33 mouse cellular contexts compared by ENCODE assay signal in genomic region chr1:72574608-72575007, GRCm38 (mm10). TPM values are rescaled to one million over a fixed set of nuclear protein-coding genes. Genes with fewer than 3 reads are reported as not detected.
"Had no signal": no experiment of that assay in that cellular context is flagged by ENCODE, and none has a peak within 500 bp of the region (broad histone marks: within the 10 kb centered on the region; RNA-seq: fewer than 3 reads in every experiment).

No protein-coding gene starts in this region.

- H3K27ac ChIP-seq: limb, embryonic 10.5 days; limb, embryonic 12.5 days; limb, embryonic 13.5 days; limb, embryonic 15.5 days; liver, embryonic 12.5 days; liver, embryonic 13.5 days; liver, embryonic 14.5 days; liver, embryonic 15.5 days; lung, embryonic 15.5 days; macrophage; midbrain, embryonic 10.5 days; midbrain, embryonic 12.5 days; midbrain, embryonic 13.5 days; midbrain, embryonic 15.5 days; neural tube, embryonic 12.5 days had no signal

- H3K4me1 ChIP-seq: liver, embryonic 12.5 days; liver, embryonic 13.5 days; liver, embryonic 15.5 days; lung, embryonic 15.5 days had no signal

- DNase-seq: left cerebral cortex, postnatal 4 days; liver; liver, embryonic 13.5 days; liver, postnatal 0 days; lung, adult 18-20 months; lung, adult 2 months; lung, postnatal 10 days; lung, postnatal 14 days; lung, postnatal 4 days had no signal

- H3K4me3 ChIP-seq: limb, embryonic 10.5 days; limb, embryonic 12.5 days; limb, embryonic 13.5 days; limb, embryonic 15.5 days; liver, embryonic 12.5 days; liver, embryonic 13.5 days; liver, embryonic 15.5 days; lung, embryonic 15.5 days; megakaryocyte, embryonic 14.5 days; midbrain, embryonic 10.5 days; midbrain, embryonic 12.5 days; midbrain, embryonic 13.5 days; midbrain, embryonic 15.5 days; myocyte; neural tube, embryonic 12.5 days had no signal

- H3K9ac ChIP-seq: limb, embryonic 12.5 days; limb, embryonic 13.5 days; limb, embryonic 15.5 days; liver, embryonic 12.5 days; liver, embryonic 13.5 days; liver, embryonic 14.5 days; liver, embryonic 15.5 days; liver, postnatal 0 days; lung, embryonic 14.5 days; lung, embryonic 15.5 days; midbrain, embryonic 12.5 days; midbrain, embryonic 13.5 days; midbrain, embryonic 15.5 days; neural tube, embryonic 12.5 days had no signal

- H3K27me3 ChIP-seq: limb, embryonic 15.5 days; midbrain, embryonic 15.5 days; neural tube, embryonic 12.5 days had no signal

- H3K36me3 ChIP-seq: limb, embryonic 10.5 days; limb, embryonic 12.5 days; limb, embryonic 13.5 days; limb, embryonic 15.5 days; liver, embryonic 12.5 days; liver, embryonic 13.5 days; liver, embryonic 15.5 days; lung, embryonic 15.5 days; midbrain, embryonic 10.5 days; midbrain, embryonic 12.5 days; midbrain, embryonic 13.5 days; midbrain, embryonic 15.5 days; neural tube, embryonic 12.5 days had no signal

RNA-seq across cellular contexts. Expression of gene March4, which starts 37.9 kb away (rescaled TPM):
- total RNA-seq: liver, adult 2 months; megakaryocyte, adult 5-6 weeks; megakaryocyte-erythroid progenitor cell, adult 5-6 weeks; monocyte, adult 5-6 weeks had no signal
- polyA plus RNA-seq: limb, embryonic 10.5 days; limb, embryonic 11.5 days; limb, embryonic 12.5 days; limb, embryonic 13.5 days; limb, embryonic 15.5 days; liver, adult 2 months; liver, embryonic 11.5 days; liver, embryonic 12.5 days; liver, embryonic 13.5 days; liver, embryonic 14.5 days; liver, embryonic 15.5 days; liver, embryonic 16.5 days; liver, postnatal 0 days; lung, embryonic 14.5 days; macrophage had no signal
